Mouse (Mus musculus) forebrain, embryonic 14.5 days (tissue): ENCODE measurements around the gene Tubb2b. TPM values are rescaled to one million over a fixed set of nuclear protein-coding genes. Genes with fewer than 3 reads are reported as not detected.

ENCODE experiments used
- ATAC-seq: fragments of 200-750 bp; cut with Nextera tagmentation; 2 replicates; pipeline ENCODE4 v1.8.0; 2017; ENCODE audit warnings: mild to moderate bottlenecking, moderate library complexity
- DNase-seq: peaks from one replicate; pipeline ENCODE4 v3.0.0-alpha.2; 2015; ENCODE audit warnings: low spot score
- H3K27ac ChIP-seq: fragments of 300-500 bp; sonication (generic); 2 replicates; pipeline ENCODE4 v1.5.1; 2014; ENCODE audit warnings: low read depth, mild to moderate bottlenecking, control low read depth, low read length, moderate library complexity
- H3K27me3 ChIP-seq: fragments of 300-500 bp; sonication (generic); replicated peaks from 2 replicates; pipeline ENCODE4 v1.6.1; 2014; ENCODE audit warnings: low read length, control low read depth, mixed read lengths; ENCODE audit not compliant: control insufficient read depth, insufficient read depth
- H3K36me3 ChIP-seq: fragments of 300-500 bp; sonication (generic); 2 replicates; pipeline ENCODE4 v1.6.1; 2014; ENCODE audit warnings: low read length, control low read depth; ENCODE audit not compliant: control insufficient read depth, insufficient read depth
- H3K4me1 ChIP-seq: fragments of 300-500 bp; sonication (generic); 2 replicates; pipeline ENCODE4 v1.6.1; 2014; ENCODE audit warnings: antibody characterized with exemption, low read length, control low read depth; ENCODE audit not compliant: control insufficient read depth, insufficient read depth
- H3K4me2 ChIP-seq: fragments of 300-500 bp; sonication (generic); 2 replicates; pipeline ENCODE4 v1.6.1; 2014; ENCODE audit warnings: mild to moderate bottlenecking, control low read depth, low read length
- H3K4me3 ChIP-seq: fragments of 300-500 bp; sonication (generic); 2 replicates; pipeline ENCODE4 v1.5.1; 2014; ENCODE audit warnings: low read depth, low read length, control low read depth
- H3K9ac ChIP-seq: fragments of 300-500 bp; sonication (generic); 2 replicates; pipeline ENCODE4 v1.6.1; 2014; ENCODE audit warnings: mild to moderate bottlenecking, low read length, control low read depth, moderate library complexity
- H3K9me3 ChIP-seq: fragments of 300-500 bp; sonication (generic); replicated peaks from 2 replicates; pipeline ENCODE4 v1.6.1; 2016; ENCODE audit warnings: low read length, control low read depth, mixed read lengths; ENCODE audit not compliant: control insufficient read depth
- WGBS: fragments of 180-500 bp; shearing (Covaris S2); extraction: QIAGEN DNeasy Blood & Tissue Kit; methylation state at CpG from one replicate; pipeline ENCODE4 v1.1.7; 2014; 5-methylcytosine and 5-hydroxymethylcytosine counted together
- polyA plus RNA-seq: library from polyadenylated mRNA; unstranded; fragments of >200 nt; fragmentation: Nextera tagmentation; extraction: Ambion mirVana; gene quantifications from 2 replicates; pipeline ENCODE4 v1.2.1, GENCODE M21; 2014

The Tubb2b gene
- polyA plus RNA-seq, 1 experiment from 2014 or later: 797 TPM

DNA sequence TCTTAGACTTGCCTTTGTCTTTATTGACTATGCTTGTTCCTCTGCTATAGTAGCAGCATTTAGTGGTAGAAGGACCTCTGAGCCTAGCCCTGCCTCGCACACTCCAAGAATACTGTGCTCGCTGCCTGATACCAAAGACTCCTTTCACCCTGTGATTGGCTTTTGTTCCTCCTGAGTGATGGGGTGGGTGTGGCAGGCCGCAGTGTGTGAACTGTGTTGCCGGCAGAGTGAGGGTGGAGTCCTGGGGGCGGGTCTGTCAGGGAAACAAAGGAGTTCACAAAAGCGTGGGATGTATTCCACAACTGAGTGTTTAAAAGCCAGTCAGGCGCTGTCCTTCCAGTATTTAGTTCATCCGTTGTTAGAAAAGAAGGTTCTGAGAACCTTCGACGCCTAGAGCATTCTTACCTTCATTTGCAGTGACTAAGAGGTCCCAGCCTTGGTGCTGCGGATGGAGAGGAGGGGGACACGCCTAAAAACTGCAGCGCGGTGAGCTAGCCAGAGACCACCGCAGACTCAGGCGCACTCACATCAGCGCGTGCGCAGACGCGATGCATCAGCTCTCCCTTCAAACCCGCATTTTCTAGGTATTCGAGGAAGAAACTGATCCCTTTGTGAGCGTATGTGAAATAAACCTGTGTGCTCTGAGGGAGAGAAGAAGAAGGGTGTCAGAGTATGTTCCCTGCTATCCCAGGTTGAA lies 893 bp upstream of the Tubb2b start:
- H3K4me1 ChIP-seq: peaks cover 16% of the 10 kb centered on the region
- under 1% methylated on average over 24 of the region's 24 CpGs for WGBS
- peak overlapping the region; percentile 91 for H3K4me3 ChIP-seq

DNA sequence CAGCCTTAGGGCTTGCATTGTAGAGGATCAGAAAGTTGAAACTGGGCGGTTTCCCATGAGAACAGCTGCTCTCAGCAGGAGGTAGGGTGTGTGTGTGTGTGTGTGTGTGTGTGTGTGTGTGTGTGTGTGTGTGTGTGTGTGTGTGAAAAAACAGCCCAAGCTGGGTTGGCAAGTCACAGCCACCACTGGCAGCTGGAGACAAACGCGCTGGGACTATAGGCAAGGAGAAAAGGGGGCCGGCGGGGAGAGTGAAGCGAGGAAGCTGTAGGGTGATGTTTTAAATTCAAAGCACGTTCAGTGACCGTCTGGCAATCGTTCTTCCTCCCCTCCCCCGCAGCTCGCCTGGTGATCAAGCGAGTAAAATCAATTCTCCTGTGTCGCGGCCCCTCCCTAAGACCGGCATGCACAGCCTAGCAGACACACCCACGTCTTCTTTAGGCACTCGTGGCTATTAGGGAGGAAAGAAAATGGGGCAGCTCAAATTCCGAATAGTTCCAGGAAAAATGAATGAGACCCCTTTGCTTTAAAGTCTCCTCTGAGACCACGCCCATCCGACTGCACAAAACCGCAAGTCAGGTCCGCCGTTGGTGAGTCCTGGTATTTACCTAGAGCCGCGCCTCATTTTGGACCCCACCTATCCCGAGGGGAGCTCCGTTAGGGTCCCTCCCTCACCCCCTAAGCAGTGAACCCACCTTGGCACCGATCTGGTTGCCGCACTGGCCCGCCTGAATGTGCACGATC lies 611 bp downstream of the Tubb2b start:
- H3K36me3 ChIP-seq: peaks cover 31% of the 10 kb centered on the region
- H3K4me2 ChIP-seq: peak overlapping the region; percentile 94
- DNase-seq (peak; percentile 92), ATAC-seq (peak; percentile 2)
- H3K9me3 ChIP-seq: no peaks in the 10 kb centered on the region
- H3K4me3 ChIP-seq: peak overlapping the region; percentile 91
- under 1% methylated on average over 28 of the region's 31 CpGs for WGBS
- peak overlapping the region; percentile 100 for H3K27ac ChIP-seq
- H3K27me3 ChIP-seq: no peaks in the 10 kb centered on the region
- peaks cover 26% of the 10 kb centered on the region for H3K4me1 ChIP-seq
- peak overlapping the region; percentile 99 for H3K9ac ChIP-seq

More for the DNA sequence above, 893 bp upstream of the Tubb2b start:
- Histone ChIP-seq H3K36me3 (peaks cover 17% of the 10 kb centered on the region; the same call in 1 of the 2 replicates), H3K9ac (peak overlapping the region; percentile 99), H3K9me3 (no peaks in the 10 kb centered on the region), H3K27ac (peak overlapping the region; percentile 100), H3K4me2 (peak overlapping the region; percentile 94), H3K27me3 (no peaks in the 10 kb centered on the region)
- peak; percentile 95 for DNase-seq
- peak; percentile 70 for ATAC-seq

DNA sequence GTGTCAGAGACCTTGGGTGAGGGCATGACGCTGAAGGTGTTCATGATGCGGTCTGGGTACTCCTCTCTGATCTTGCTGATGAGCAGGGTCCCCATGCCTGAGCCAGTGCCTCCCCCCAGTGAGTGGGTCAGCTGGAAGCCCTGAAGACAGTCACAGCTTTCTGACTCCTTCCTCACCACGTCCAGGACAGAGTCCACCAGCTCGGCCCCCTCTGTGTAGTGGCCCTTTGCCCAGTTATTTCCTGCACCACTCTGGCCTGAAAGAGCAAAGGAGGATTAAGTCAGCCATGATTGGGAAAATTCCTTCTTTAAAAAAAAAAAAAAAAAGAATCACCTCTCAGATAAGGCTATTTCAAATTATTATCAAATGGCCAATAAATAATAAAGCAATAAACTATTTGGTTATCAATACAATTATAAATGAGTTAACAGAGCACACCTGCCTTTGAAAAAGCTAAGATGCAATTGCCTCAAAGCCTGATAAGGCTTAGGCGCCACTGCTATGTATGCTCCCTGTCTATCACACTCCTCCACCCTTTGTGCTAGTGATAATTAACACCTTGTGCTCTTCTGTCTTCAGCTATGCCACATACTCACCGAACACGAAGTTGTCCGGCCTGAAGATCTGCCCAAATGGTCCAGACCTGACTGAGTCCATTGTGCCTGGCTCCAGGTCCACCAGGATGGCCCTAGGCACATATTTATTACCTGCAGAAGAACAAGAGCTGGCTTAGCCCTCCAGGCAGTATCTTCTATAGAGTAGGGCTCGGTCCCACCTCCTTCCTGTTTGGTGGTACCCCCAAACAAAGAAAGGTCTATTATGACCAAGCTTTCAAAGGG lies 1.8 kb downstream of the Tubb2b start:
- peaks cover 33% of the 10 kb centered on the region for H3K4me1 ChIP-seq
- H3K4me3 ChIP-seq: peak overlapping the region; percentile 91
- no peaks in the 10 kb centered on the region for H3K9me3 ChIP-seq
- H3K27ac ChIP-seq: peak overlapping the region; percentile 100
- peak overlapping the region; percentile 99 for H3K9ac ChIP-seq
- ATAC-seq: no peak
- no peaks in the 10 kb centered on the region for H3K27me3 ChIP-seq
- WGBS: 34% methylated on average over 9 of the region's 9 CpGs
- peak overlapping the region; percentile 94 for H3K4me2 ChIP-seq
- DNase-seq: peak; percentile 34
- H3K36me3 ChIP-seq: peaks cover 43% of the 10 kb centered on the region

DNA sequence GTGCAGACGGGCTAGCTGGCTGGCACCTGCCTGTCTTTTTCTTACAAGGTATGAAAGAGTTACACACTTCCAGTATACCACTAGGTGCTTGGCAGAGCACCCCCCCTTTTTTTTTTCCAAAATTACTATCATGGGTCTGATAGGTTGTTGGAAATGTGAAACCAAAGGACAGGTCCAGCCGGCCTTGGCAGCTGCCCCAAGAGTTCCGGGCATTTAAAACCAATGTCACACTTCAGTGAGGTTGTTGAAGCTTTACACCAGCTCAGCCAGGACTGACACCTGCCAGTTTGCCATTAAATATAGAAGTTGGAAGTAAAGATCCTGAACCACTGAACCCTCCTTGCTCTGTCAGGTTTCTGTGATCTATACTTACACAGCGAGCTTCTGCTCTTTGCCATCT lies 4.6 kb downstream of the Tubb2b start:
- Histone ChIP-seq H3K27ac (no peak overlapping the region), H3K9ac (peak overlapping the region; percentile 62), H3K4me1 (peaks cover 33% of the 10 kb centered on the region), H3K4me3 (peak overlapping the region; percentile 41), H3K36me3 (peaks cover 60% of the 10 kb centered on the region), H3K27me3 (no peaks in the 10 kb centered on the region), H3K4me2 (peak overlapping the region; percentile 69), H3K9me3 (no peaks in the 10 kb centered on the region)
- ATAC-seq (no peak), DNase-seq (no peak)
- 58% methylated on average over 4 of the region's 4 CpGs for WGBS

DNA sequence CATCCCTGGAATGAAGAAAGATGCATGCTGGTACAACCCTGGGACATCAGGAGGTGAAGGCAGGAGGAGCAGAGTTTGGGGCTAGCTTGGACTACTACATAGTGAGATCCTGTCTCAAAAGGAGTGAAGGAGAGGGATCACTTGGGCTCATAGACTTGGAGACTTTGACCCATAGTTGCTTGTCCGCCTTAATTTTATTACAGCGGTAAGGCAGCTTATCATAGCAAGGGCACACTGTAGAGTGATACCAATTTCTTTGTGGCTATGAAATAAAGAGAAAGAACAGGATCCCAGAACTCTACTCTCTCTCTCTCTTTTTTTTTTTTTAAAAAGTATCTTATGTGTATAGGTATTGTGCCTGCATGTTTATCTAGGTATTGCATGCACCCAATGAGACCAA lies 9.7 kb downstream of the Tubb2b start:
- 97% methylated on average over 2 of the region's 2 CpGs for WGBS
- no peak for ATAC-seq
- Histone ChIP-seq H3K4me3 (no peak overlapping the region), H3K9ac (no peak overlapping the region), H3K9me3 (no peaks in the 10 kb centered on the region), H3K36me3 (peaks cover 38% of the 10 kb centered on the region), H3K4me1 (peaks cover 27% of the 10 kb centered on the region), H3K27ac (no peak overlapping the region), H3K27me3 (no peaks in the 10 kb centered on the region), H3K4me2 (no peak overlapping the region)
- no peak for DNase-seq

DNA sequence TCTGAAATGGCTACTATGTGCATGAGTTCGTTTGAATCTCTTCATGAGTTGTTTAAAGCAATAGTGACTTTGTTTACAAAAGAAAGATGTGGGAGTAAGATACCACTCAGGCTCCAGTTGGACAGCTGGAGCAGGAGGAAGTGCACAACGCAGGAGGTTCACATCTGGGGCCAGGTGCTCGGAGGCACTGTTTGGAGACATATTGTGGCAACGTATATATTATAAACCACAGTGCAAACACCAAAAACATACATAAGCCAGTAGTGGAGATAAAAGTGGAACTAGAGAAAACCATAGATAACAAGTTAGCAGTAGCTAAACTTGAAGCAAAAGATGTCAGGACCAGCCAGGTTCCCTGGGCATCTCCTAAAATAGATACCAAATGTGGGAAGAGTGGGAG lies 10.9 kb downstream of the Tubb2b start:
- Histone ChIP-seq H3K4me1 (peaks cover 17% of the 10 kb centered on the region), H3K27ac (no peak overlapping the region), H3K9ac (no peak overlapping the region), H3K36me3 (peaks cover 26% of the 10 kb centered on the region), H3K4me3 (no peak overlapping the region), H3K9me3 (no peaks in the 10 kb centered on the region), H3K4me2 (no peak overlapping the region), H3K27me3 (no peaks in the 10 kb centered on the region)
- ATAC-seq (no peak), DNase-seq (no peak)
- WGBS: 85% methylated on average over 4 of the region's 4 CpGs

DNA sequence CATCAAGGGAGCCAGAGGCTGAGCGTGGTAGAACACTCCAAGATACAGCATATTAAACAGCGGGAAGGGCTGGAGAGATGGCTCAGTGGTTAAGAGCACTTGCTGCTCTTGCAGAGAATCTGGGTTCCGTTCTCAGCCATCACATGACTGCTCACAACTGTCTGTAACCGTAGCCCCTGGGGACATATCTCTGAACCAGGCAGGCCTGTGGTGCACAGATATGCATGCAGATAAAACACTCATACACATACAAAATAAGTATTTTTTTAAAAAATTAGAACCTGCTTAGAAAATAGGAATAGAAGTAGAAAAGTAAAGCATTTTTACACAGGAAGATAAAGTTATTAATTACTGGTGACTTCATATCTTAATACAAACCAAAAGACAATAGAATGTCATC lies 11.4 kb downstream of the Tubb2b start:
- Histone ChIP-seq H3K9me3 (no peaks in the 10 kb centered on the region), H3K9ac (no peak overlapping the region), H3K4me3 (no peak overlapping the region), H3K27me3 (no peaks in the 10 kb centered on the region), H3K36me3 (peaks cover 21% of the 10 kb centered on the region), H3K4me2 (no peak overlapping the region), H3K4me1 (peaks cover 12% of the 10 kb centered on the region), H3K27ac (no peak overlapping the region)
- no peak for DNase-seq
- 89% methylated on average over 4 of the region's 4 CpGs for WGBS
- no peak for ATAC-seq

DNA sequence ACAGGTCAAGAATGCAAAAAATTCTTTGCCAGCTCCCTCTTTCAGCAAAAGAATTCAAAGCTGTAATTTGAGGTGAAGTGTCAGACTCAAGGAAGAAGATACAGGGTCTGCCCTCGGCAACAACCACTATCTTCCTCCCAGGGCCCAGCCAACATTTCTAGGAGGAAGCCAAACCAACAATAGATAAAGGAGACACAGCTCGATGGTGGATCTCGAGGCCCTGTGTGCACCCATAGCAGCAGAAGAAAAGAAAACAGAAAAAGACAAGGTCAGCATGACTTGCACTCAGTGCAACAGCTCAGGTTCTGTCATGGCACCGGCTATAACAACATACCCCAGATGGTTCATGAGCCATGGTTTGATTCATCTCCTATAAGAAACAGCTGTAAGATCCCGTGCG lies 13.8 kb downstream of the Tubb2b start:
- Histone ChIP-seq H3K27me3 (no peaks in the 10 kb centered on the region), H3K36me3 (peaks cover 2% of the 10 kb centered on the region; the same call in 1 of the 2 replicates), H3K4me1 (no peaks in the 10 kb centered on the region), H3K27ac (no peak overlapping the region), H3K9ac (no peak overlapping the region), H3K4me3 (no peak overlapping the region), H3K9me3 (no peaks in the 10 kb centered on the region), H3K4me2 (no peak overlapping the region)
- DNase-seq: no peak
- ATAC-seq: no peak
- 89% methylated on average over 6 of the region's 6 CpGs for WGBS
